Comparison of ENCODE assay signal across 12 mouse cellular contexts in genomic region chr6:125585579-125585978, GRCm38 (mm10). TPM values are rescaled to one million over a fixed set of nuclear protein-coding genes. Genes with fewer than 3 reads are reported as not detected.
A peak's percentile ranks its signal among the peaks of the same experiment; 100 is the strongest.
DNase-seq lines count a peak whose midpoint lies in the region; ATAC-seq and TF ChIP-seq lines count a peak whose summit lies in the region.
"Had no signal": no experiment of that assay in that cellular context is flagged by ENCODE, and none has a peak within 500 bp of the region (broad histone marks: within the 10 kb centered on the region; RNA-seq: fewer than 3 reads in every experiment).

No protein-coding gene starts in this region.

- ATAC-seq in forebrain, embryonic 11.5 days (replicated peaks; ENCODE audit: low FRiP score): no peak
- no peak for ATAC-seq in forebrain, embryonic 13.5 days
- ATAC-seq in Patski: peak; percentile 40

- no peaks in the 10 kb centered on the region for H3K27me3 ChIP-seq in forebrain, embryonic 11.5 days (ENCODE audit: control insufficient read depth, insufficient read depth, low read length)
- H3K27me3 ChIP-seq in forebrain, embryonic 13.5 days: no peaks in the 10 kb centered on the region
- no peaks in the 10 kb centered on the region for H3K27me3 ChIP-seq in Patski

- TF ChIP-seq CTCF in Patski (IDR thresholded peaks at IDR 0.05): no peak

- in situ Hi-C loops in Patski (cut with MboI; ENCODE audit: low pct_unique_long_range_greater_than_20kb): no loop called here

- no peaks in the 10 kb centered on the region for H3K36me3 ChIP-seq in forebrain, embryonic 11.5 days (ENCODE audit: control insufficient read depth, insufficient read depth, low read length)
- no peaks in the 10 kb centered on the region for H3K36me3 ChIP-seq in forebrain, embryonic 13.5 days (ENCODE audit: poor library complexity, severe bottlenecking)

- 58% methylated on average over 3 of the region's 3 CpGs for WGBS in forebrain, embryonic 11.5 days
- WGBS in forebrain, embryonic 13.5 days: 61% methylated on average over 3 of the region's 3 CpGs

- H3K9ac ChIP-seq in forebrain, embryonic 11.5 days (ENCODE audit: low read length): 0 out of 2 replicates have a peak overlapping the region, but pooled peaks have one; percentile 14
- H3K9ac ChIP-seq in forebrain, embryonic 13.5 days: no peak overlapping the region

- intact Hi-C loops in heart, postnatal 14 days (cut with DNase I): no loop called here

- no peak for DNase-seq in forebrain, embryonic 11.5 days (ENCODE audit: low spot score)
- DNase-seq in 3134 (ENCODE audit: extremely low read depth, insufficient read length, low spot score) (peak; percentile 34), Patski (ENCODE audit: low read depth, low spot score) (no peak)
- peak; percentile 63 for DNase-seq in kidney, postnatal 10 days
- DNase-seq in urinary bladder, postnatal 36 days (ENCODE audit: low spot score in 2 of 2): no peak
- no peak for DNase-seq in frontal cortex, adult 2 months (ENCODE audit: extremely low spot score in 1 of 2, low spot score in 1 of 2)
- DNase-seq in heart, postnatal 14 days: no peak
- DNase-seq: heart, adult 2 months; lung, adult 18-20 months; right cerebral cortex, adult 18-20 months had no signal

- no peak overlapping the region for H3K27ac ChIP-seq in forebrain, embryonic 11.5 days (ENCODE audit: low read depth, low read length)
- H3K27ac ChIP-seq in forebrain, embryonic 13.5 days: no peak overlapping the region
- H3K27ac ChIP-seq: heart, adult 2 months had no signal

- no peaks in the 10 kb centered on the region for H3K4me1 ChIP-seq in forebrain, embryonic 11.5 days (replicated peaks; ENCODE audit: control insufficient read depth, insufficient read depth, low read length)
- no peaks in the 10 kb centered on the region for H3K4me1 ChIP-seq in forebrain, embryonic 13.5 days

- no peak overlapping the region for H3K4me3 ChIP-seq in forebrain, embryonic 11.5 days (ENCODE audit: low read depth, low read length)
- H3K4me3 ChIP-seq in forebrain, embryonic 13.5 days: no peak overlapping the region
- H3K4me3 ChIP-seq: heart, adult 2 months had no signal

- CTCF ChIA-PET in Patski (lab: Charles Lee): interaction anchor here (1.2 kb wide), 1 partner anchor 15 kb away, joined by 3 read pairs; no protein-coding TSS in a partner anchor

- H3K4me2 ChIP-seq in forebrain, embryonic 11.5 days (ENCODE audit: low read depth, low read length, severe bottlenecking): no peak overlapping the region
- no peak overlapping the region for H3K4me2 ChIP-seq in forebrain, embryonic 13.5 days

- no peaks in the 10 kb centered on the region for H3K9me3 ChIP-seq in forebrain, embryonic 11.5 days (ENCODE audit: control insufficient read depth, low read length)
- no peaks in the 10 kb centered on the region for H3K9me3 ChIP-seq in forebrain, embryonic 13.5 days (replicated peaks)

- POLR2A ChIA-PET in Patski (lab: Charles Lee): no interaction called here

RNA-seq across cellular contexts. Expression of gene Vwf, which starts 39.0 kb away (rescaled TPM):
- polyA plus RNA-seq in forebrain, embryonic 11.5 days (2014; fragmentation: Nextera tagmentation; extraction: Ambion mirVana): 9.0 and 11.7 TPM in 2 replicates
- 4.8 and 7.7 TPM in 2 replicates for polyA plus RNA-seq in forebrain, embryonic 13.5 days (2015; fragmentation: Nextera tagmentation; extraction: Ambion mirVana)
- 0.15 TPM for polyA plus RNA-seq in Patski (2021)
- 20.2 and 21.5 TPM in 2 replicates for polyA plus RNA-seq in frontal cortex, adult 2 months (2012; rRNA removed)
- total RNA-seq in heart, postnatal 14 days (2021): 100 to 1,000 TPM in 1 of 2 experiments, 10 to 100 TPM in 1; 88.1 to 110 TPM
- total RNA-seq: CH12.LX had no signal

Comparison
In these comparisons a context has a peak if more than half of its experiments do, and no peak if none do; other contexts are left out.
1. DNase-seq: peak in 3134 (single experiment) and kidney, postnatal 10 days (single experiment); none in forebrain, embryonic 11.5 days (single experiment), Patski (single experiment), urinary bladder, postnatal 36 days (0 of 2), frontal cortex, adult 2 months (0 of 2) and heart, postnatal 14 days (0 of 2).